Mouse (Mus musculus): ENCODE results near the gene Eva1c. TPM values are rescaled to one million over a fixed set of nuclear protein-coding genes. Genes with fewer than 3 reads are reported as not detected.

Gene Eva1c
- polyA plus RNA-seq, 1 experiment from 2014 or later = 3.6 TPM

GRCm38 (mm10) chr16:90946977-90947376 lies 120.5 kb downstream of the Eva1c start:
- no peak overlapping the region for H3K9ac ChIP-seq (ENCODE audit: low read length)
- no peak for DNase-seq (ENCODE audit: low spot score)
- no peak overlapping the region for H3K4me2 ChIP-seq (replicated peaks; ENCODE audit: low read depth)
- H3K27ac ChIP-seq (replicated peaks) = no peak overlapping the region
- no peak for TF ChIP-seq CTCF (IDR thresholded peaks at IDR 0.05; ENCODE audit: low read depth)
- TF ChIP-seq EP300 (optimal IDR thresholded peaks at IDR 0.05) = no peak
- WGBS = 68% methylated on average over 8 of the region's 8 CpGs
- H3K36me3 ChIP-seq (ENCODE audit: control insufficient read depth, insufficient read depth, low read length) = peaks cover 14% of the 10 kb centered on the region
- no peaks in the 10 kb centered on the region for H3K4me1 ChIP-seq (replicated peaks; ENCODE audit: control insufficient read depth, insufficient read depth)
- no peaks in the 10 kb centered on the region for H3K9me3 ChIP-seq (ENCODE audit: control insufficient read depth, low read length)
- no peak overlapping the region for H3K4me3 ChIP-seq (ENCODE audit: low read depth, low read length)
- no peak for ATAC-seq (ENCODE audit: low FRiP score, low TSS enrichment)
- no peaks in the 10 kb centered on the region for H3K27me3 ChIP-seq (ENCODE audit: control insufficient read depth, insufficient read depth, low read length)

GRCm38 (mm10) chr16:90950354-90950963 lies 123.9 kb downstream of the Eva1c start:
- WGBS = 52% methylated on average over 17 of the region's 17 CpGs
- Histone ChIP-seq H3K4me2 (replicated peaks; ENCODE audit: low read depth) (no peak overlapping the region), H3K4me3 (ENCODE audit: low read depth, low read length) (no peak overlapping the region), H3K27me3 (ENCODE audit: control insufficient read depth, insufficient read depth, low read length) (no peaks in the 10 kb centered on the region), H3K9ac (ENCODE audit: low read length) (no peak overlapping the region), H3K27ac (replicated peaks) (no peak overlapping the region), H3K4me1 (replicated peaks; ENCODE audit: control insufficient read depth, insufficient read depth) (no peaks in the 10 kb centered on the region), H3K9me3 (ENCODE audit: control insufficient read depth, low read length) (no peaks in the 10 kb centered on the region), H3K36me3 (ENCODE audit: control insufficient read depth, insufficient read depth, low read length) (peaks cover 8% of the 10 kb centered on the region; the same call in 1 of the 2 replicates)
- TF ChIP-seq EP300 (optimal IDR thresholded peaks at IDR 0.05) (no peak), CTCF (IDR thresholded peaks at IDR 0.05; ENCODE audit: low read depth) (0 out of 2 replicates have a peak, but pooled peaks have one; percentile 19)
- ATAC-seq (ENCODE audit: low FRiP score, low TSS enrichment) (no peak), DNase-seq (ENCODE audit: low spot score) (peak; percentile 31)

- H3K9me3 ChIP-seq (ENCODE audit: control insufficient read depth, low read length) = no peaks in the 10 kb centered on the region
- 86% methylated on average over 9 of the region's 9 CpGs for WGBS
- no peaks in the 10 kb centered on the region for H3K4me1 ChIP-seq (replicated peaks; ENCODE audit: control insufficient read depth, insufficient read depth)
- H3K4me3 ChIP-seq (ENCODE audit: low read depth, low read length) = no peak overlapping the region
- TF ChIP-seq CTCF (IDR thresholded peaks at IDR 0.05; ENCODE audit: low read depth) (no peak), EP300 (optimal IDR thresholded peaks at IDR 0.05) (no peak)
- DNase-seq (ENCODE audit: low spot score) = no peak
- H3K27ac ChIP-seq (replicated peaks) = no peak overlapping the region
- no peaks in the 10 kb centered on the region for H3K27me3 ChIP-seq (ENCODE audit: control insufficient read depth, insufficient read depth, low read length)
- no peak for ATAC-seq (ENCODE audit: low FRiP score, low TSS enrichment)
- no peak overlapping the region for H3K4me2 ChIP-seq (replicated peaks; ENCODE audit: low read depth)
- no peak overlapping the region for H3K9ac ChIP-seq (ENCODE audit: low read length)
- H3K36me3 ChIP-seq (ENCODE audit: control insufficient read depth, insufficient read depth, low read length) = 0 out of 2 replicates have a peak, but pooled peaks cover 7% of the 10 kb centered on the region
These were observed 126.6 kb downstream of the Eva1c start for GRCm38 (mm10) chr16:90953147-90953546.

GRCm38 (mm10) chr16:90953770-90954169 lies 127.3 kb downstream of the Eva1c start:
- 97% methylated on average over 6 of the region's 6 CpGs for WGBS
- Histone ChIP-seq H3K9ac (ENCODE audit: low read length) (no peak overlapping the region), H3K27ac (replicated peaks) (no peak overlapping the region), H3K36me3 (ENCODE audit: control insufficient read depth, insufficient read depth, low read length) (0 out of 2 replicates have a peak, but pooled peaks cover 7% of the 10 kb centered on the region), H3K27me3 (ENCODE audit: control insufficient read depth, insufficient read depth, low read length) (no peaks in the 10 kb centered on the region), H3K4me3 (ENCODE audit: low read depth, low read length) (no peak overlapping the region), H3K4me1 (replicated peaks; ENCODE audit: control insufficient read depth, insufficient read depth) (no peaks in the 10 kb centered on the region), H3K9me3 (ENCODE audit: control insufficient read depth, low read length) (no peaks in the 10 kb centered on the region), H3K4me2 (replicated peaks; ENCODE audit: low read depth) (no peak overlapping the region)
- ATAC-seq (ENCODE audit: low FRiP score, low TSS enrichment) = no peak
- no peak for DNase-seq (ENCODE audit: low spot score)
- TF ChIP-seq CTCF (IDR thresholded peaks at IDR 0.05; ENCODE audit: low read depth) = peak; percentile 56
- TF ChIP-seq EP300 (optimal IDR thresholded peaks at IDR 0.05) = no peak

Small RNA genes lying within 50 kb of the gene (microRNA-seq; reads per million reads assigned to microRNA genes)
- gene Gm22933 = not detected

Other genes starting within 250 kb of the Eva1c start
- 26.3 and 27.2 TPM in 2 replicates for gene Mis18a, start 99.3 kb upstream of the Eva1c start, polyA plus RNA-seq (2015; fragmentation: Nextera tagmentation; extraction: Ambion mirVana)
- 0.16 TPM in 1 of 2 replicates, not detected in the other for gene Mrap, start 88.5 kb upstream of the Eva1c start, polyA plus RNA-seq (2015; fragmentation: Nextera tagmentation; extraction: Ambion mirVana)
- 2.7 TPM in 2 replicates for gene Urb1, start 16.3 kb upstream of the Eva1c start, polyA plus RNA-seq (2015; fragmentation: Nextera tagmentation; extraction: Ambion mirVana)
- 27.4 and 27.5 TPM in 2 replicates for gene Cfap298, start 108.4 kb downstream of the Eva1c start, polyA plus RNA-seq (2015; fragmentation: Nextera tagmentation; extraction: Ambion mirVana)
- gene Synj1, start 184.6 kb downstream of the Eva1c start, polyA plus RNA-seq (2015; fragmentation: Nextera tagmentation; extraction: Ambion mirVana) = 5.2 and 5.6 TPM in 2 replicates
- gene Paxbp1, start 217.8 kb downstream of the Eva1c start, polyA plus RNA-seq (2015; fragmentation: Nextera tagmentation; extraction: Ambion mirVana) = 13.8 and 15.0 TPM in 2 replicates